Mouse (Mus musculus) CD4-positive helper T cell, adult 2 months (primary cell): ENCODE results near the gene Adcy7.
A peak's percentile ranks its signal among the peaks of the same experiment; 100 is the strongest.

ENCODE experiments used
- DNase-seq: peaks from one replicate; pipeline ENCODE4 v3.0.0-alpha.2; 2012; ENCODE audit warnings: low read depth, missing footprints, low spot score

The Adcy7 gene

DNA sequence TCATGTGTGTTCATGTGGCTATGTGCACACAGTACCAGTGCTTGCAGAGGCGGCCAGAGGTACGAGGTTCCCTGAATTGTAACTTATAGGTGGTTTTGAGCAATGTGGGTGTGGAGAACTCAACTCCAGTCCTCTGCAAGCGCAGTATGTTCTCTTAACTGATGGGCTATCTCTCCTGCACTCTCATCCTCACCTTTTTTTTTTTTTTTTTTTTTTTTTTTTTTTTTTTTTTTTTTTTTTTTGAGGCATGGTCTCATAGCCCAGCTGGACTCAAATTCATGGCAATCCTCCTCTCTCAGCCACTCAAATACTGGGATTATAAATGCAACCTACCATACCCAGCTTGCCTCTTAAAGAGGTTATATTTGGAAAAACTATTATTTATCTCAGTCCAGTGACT is 58.6 kb downstream of the Adcy7 start:
- no peak for DNase-seq

GRCm38 (mm10) chr8:88334384-88334783 is 62.2 kb downstream of the Adcy7 start:
- no peak for DNase-seq

DNA sequence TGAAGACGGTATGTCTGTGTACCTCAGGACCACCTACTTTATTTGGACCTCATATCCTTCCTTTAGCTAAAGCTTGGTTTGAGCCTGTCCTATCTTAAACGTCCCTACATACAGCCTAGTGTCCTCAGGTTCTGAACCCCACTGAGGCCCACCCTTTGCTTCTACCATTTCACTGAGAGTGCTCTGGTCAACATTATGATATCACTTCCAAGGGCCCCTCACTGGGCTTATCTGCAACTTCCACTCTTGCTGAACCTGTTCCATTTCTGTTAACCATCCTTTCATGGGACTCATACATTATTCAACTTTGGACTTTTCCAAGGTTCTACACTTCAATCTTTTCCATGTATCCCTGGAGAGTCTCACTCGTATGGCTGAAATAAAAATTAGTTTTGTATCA is 62.8 kb downstream of the Adcy7 start:
- no peak for DNase-seq

- DNase-seq = no peak
Observed at GRCm38 (mm10) chr8:88339221-88339620, 67.0 kb downstream of the Adcy7 start.

DNA sequence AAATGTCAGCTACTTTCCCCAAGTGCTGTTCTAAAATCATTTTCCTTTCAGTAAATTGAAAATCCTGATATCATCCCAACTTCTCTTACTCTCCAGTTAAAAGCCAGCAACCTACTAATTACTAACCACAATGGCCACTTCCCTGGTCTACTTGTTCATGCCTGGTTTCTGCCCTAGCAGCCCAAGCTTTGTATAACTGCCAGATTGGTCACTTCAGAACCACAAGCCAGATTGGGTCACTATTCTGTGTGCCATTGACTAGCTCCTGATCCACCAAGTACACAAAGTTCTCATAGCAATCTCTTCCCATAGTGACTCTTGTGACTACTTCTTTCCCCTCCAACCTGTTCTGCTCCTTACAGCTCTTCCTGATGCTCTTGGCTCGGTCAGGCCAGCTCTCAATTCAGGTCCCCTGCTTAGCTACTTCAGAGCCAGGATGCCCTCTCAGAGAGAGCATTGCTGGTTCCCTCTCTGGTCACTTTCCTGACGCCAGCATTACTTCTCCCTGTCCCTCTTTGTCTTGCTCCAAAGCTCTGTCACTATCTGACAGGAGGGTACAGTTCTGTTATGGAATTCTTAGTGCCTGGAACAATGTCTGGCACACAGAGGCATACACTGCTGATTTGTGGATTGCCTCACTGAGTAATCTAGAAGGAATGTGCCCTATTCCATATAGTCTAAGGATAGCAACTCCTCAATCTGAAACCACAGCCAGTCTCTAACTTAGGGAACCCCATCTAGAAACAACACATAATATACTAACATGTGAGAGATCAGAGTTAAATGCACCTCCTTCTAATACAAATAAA is 67.9 kb downstream of the Adcy7 start:
- no peak for DNase-seq

GRCm38 (mm10) chr8:88342026-88342425 is 69.8 kb downstream of the Adcy7 start:
- no peak for DNase-seq

DNA sequence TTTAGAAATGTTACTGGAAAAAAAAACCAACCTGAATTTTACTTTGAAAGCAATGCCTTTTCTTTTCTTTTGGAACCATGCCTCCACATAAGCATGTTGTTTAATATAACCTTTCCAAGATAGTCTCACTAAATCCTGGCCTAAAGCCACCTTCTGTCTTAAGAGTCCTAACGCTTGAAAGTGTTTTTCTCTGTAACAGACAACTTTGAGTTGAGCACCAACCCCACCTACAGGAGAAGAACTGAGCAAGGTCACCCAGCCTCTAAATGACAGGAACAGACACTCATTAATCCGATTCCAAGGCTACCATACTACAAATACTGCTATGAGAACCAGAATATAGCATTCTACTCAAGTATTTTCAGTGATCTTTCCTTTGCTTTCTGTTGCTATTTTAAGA is 76.8 kb downstream of the Adcy7 start:
- no peak for DNase-seq

DNA sequence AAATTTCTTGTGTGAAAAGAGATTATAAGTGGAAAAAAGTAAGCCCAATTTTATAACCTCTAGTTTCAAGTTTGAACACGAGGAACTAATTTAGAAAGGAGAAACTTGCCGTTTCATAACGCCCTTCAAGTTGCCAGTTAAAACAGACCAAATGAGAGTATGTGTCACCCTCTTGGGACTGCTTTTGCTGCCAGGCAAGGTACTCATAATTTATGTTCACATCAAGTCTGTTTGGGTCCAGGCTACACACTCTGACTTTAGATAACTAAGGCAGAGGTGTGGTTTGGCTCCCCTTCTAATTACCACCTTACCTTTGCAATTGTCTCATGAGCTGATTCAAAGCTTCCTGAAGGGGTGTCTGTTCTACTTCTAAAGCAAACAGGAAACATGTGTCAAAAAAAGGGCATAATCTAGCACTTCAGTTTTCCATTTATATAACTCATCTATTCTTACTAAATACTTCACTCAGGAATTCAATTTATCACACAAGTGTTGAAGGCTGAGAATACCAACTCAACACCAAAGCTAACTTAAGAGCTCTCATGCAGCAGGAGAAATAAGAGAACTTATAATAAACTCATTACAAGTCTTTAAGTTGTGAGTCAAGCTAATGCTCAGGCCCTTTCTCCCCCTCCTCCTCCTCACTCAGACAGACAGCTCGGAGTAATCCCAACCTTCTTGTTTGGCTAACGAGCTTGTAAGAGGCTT is 85.2 kb downstream of the Adcy7 start:
- no peak for DNase-seq

DNA sequence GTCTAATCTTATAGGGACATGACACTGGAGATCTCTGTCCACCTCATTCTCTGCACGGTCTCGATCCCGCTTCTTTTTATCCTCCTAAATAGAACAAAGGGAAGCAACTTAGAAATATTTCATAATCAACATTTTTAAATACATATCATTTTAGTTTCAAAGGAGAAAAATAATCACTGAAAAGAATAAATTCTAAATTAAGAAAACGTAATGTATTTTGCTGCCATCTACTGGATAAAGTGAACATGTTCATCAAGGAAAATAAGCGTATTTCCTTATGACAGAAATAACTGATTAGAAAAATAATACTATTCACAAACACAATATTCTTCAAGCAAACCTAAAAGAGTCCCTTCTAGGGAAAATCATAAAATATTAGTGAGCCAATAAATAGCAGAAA is 85.7 kb downstream of the Adcy7 start:
- DNase-seq = peak; percentile 21

DNA sequence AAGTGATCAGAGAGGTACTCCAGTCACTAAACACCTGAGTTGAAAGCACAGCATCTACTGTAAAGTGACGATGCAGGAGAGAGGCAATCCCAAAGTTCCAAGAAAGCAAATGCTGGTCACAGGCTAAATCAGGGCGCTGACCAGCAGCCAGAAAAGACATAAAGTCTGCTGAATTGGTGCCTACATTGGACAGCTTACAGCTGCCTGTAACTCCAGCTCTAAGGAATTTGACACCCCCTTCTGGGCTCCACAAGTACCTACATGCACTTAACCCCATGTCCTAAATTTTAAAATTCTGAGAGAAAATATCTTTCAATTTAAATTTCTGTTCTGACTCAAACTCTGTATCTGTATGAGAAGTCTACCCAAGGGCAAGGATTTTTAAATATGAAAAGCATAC is 87.8 kb downstream of the Adcy7 start:
- peak; percentile 19 for DNase-seq

- peak; percentile 41 for DNase-seq
Observed at GRCm38 (mm10) chr8:88361044-88361707, 89.0 kb downstream of the Adcy7 start.

DNA sequence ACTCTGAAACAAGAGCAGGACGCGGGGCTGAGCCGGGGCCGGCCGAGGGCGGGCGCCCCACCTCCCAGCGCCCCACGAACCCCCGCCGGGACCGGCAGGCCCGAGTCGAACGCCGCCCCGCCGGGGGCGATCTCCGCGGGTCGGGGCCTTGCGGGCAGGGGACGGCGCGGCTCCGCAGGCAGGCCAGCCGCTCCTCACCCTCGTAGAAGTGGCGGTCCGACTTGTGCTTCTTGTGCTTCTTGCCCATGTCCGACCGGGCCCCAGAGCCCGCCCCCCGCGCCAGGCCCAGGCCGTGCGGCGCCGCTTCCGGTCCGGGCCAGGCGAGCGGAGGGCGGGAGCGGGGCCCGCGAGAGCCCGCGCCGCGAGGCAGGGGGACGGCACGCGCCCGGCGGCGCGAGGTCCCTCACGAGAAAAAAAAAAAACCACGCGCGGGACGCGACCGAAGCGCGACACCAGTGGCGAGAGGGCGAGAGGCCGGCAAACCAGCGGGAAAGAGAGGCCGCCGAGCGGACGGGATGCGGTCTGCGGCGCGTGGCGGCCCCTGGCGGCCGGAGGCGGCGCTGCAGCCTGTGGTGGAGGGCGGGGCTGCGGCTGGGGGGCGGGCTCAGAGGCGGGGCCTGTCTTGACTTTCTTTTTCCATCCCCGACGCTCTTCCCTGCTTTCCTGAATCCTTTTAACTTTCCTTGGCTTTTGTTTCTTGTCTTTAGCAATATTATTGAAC is 89.7 kb downstream of the Adcy7 start, which contains the start of gene Brd7:
Gene Brd7, minus strand, starts transcription at position 487 of the 721 bp plus-strand sequence.
- peak; percentile 85 for DNase-seq

- DNase-seq = peak; percentile 70
Observed at GRCm38 (mm10) chr8:88362446-88363150, 90.4 kb downstream of the Adcy7 start.

GRCm38 (mm10) chr8:88369221-88369620 is 97.0 kb downstream of the Adcy7 start:
- no peak for DNase-seq

- no peak for DNase-seq
Observed at GRCm38 (mm10) chr8:88369805-88370204, 97.6 kb downstream of the Adcy7 start.

DNA sequence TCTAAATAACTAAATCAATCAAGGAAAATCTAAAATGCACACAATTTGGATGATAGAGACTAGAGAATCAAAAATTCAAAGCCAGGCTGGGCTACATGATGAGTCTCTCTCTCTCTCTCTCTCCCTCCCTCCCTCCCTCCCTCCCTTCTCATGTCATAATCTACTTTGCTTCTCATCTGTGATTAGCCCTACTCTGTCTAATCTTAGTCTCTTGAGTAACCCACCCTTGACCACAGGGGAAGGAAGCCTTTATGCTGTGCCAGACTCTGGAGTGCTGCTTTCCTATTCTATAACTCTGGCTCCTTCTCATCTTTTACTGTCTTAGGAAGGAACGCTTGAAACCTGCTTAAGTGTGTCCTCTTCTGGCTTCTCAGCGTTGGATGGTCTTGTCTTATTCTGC is 99.3 kb downstream of the Adcy7 start:
- DNase-seq = no peak

GRCm38 (mm10) chr8:88376836-88377582 is 104.8 kb downstream of the Adcy7 start:
- DNase-seq = no peak
